Mouse (Mus musculus): Measurements from ENCODE around the gene Stard13. TPM values are rescaled to one million over a fixed set of nuclear protein-coding genes. Genes with fewer than 3 reads are reported as not detected.

The Stard13 gene
- polyA plus RNA-seq, 1 experiment from 2014 or later: 18.0 TPM

DNA sequence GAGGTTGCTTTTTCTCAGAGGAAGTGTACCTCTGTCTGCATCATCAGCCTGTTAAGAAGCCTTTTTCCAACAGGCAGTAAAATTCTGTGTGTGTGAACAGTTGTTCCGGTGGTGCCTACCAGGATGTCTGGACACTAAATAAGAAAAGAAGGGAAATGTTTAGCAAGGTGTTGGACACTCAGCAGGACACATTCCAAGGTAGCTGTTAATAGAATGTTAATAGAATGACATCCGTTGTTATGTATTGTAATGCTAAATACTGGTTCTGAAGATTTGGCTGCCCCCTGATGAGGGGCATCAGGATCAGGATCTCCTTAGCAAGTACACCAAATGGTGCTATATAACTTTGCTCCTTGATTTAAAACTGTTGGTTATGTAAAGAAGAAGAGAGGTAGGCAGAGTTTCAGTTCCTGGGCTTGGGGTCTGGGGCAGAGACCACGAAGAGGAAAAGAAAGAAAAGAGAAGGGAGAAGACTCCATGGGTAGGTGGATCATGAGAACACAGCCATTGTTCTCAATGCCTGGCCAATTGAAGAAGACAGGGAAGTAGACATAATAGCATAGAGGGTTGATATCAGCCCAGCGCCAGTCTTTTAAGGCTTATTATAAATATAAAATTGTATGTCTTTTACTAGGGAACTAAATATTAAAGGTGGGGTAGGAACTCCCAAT, 9.8 kb downstream of the Stard13 start:
- Histone ChIP-seq H3K4me2 (no peak overlapping the region), H3K9ac (no peak overlapping the region), H3K36me3 (0 out of 2 replicates have a peak, but pooled peaks cover 4% of the 10 kb centered on the region), H3K27ac (no peak overlapping the region), H3K4me1 (no peaks in the 10 kb centered on the region), H3K27me3 (no peaks in the 10 kb centered on the region), H3K9me3 (no peaks in the 10 kb centered on the region), H3K4me3 (no peak overlapping the region)
- ATAC-seq (ENCODE audit: borderline replicate concordance, extremely low read depth, low FRiP score, low TSS enrichment): no peak
- WGBS: 55% methylated on average over 4 of the region's 4 CpGs

GRCm38 (mm10) chr5:151222791-151223190, 10.8 kb downstream of the Stard13 start:
- ATAC-seq (ENCODE audit: borderline replicate concordance, extremely low read depth, low FRiP score, low TSS enrichment): no peak
- no peaks in the 10 kb centered on the region for H3K4me1 ChIP-seq
- WGBS: 83% methylated on average over 1 of the region's 1 CpGs

GRCm38 (mm10) chr5:151218689-151219115, 14.9 kb downstream of the Stard13 start:
- no peak overlapping the region for H3K4me3 ChIP-seq
- no peaks in the 10 kb centered on the region for H3K9me3 ChIP-seq
- 63% methylated on average over 6 of the region's 6 CpGs for WGBS
- ATAC-seq (ENCODE audit: borderline replicate concordance, extremely low read depth, low FRiP score, low TSS enrichment): no peak
- 0 out of 2 replicates have a peak, but pooled peaks cover 4% of the 10 kb centered on the region for H3K36me3 ChIP-seq
- no peaks in the 10 kb centered on the region for H3K27me3 ChIP-seq
- H3K4me2 ChIP-seq: no peak overlapping the region
- no peak overlapping the region for H3K9ac ChIP-seq
- no peaks in the 10 kb centered on the region for H3K4me1 ChIP-seq
- no peak overlapping the region for H3K27ac ChIP-seq

More at GRCm38 (mm10) chr5:151222791-151223190, 10.8 kb downstream of the Stard13 start:
- H3K27me3 ChIP-seq: no peaks in the 10 kb centered on the region
- 0 out of 2 replicates have a peak, but pooled peaks cover 4% of the 10 kb centered on the region for H3K36me3 ChIP-seq
- H3K27ac ChIP-seq: no peak overlapping the region
- H3K4me3 ChIP-seq: no peak overlapping the region
- H3K9ac ChIP-seq: no peak overlapping the region
- H3K9me3 ChIP-seq: no peaks in the 10 kb centered on the region
- H3K4me2 ChIP-seq: no peak overlapping the region

- WGBS: 78% methylated on average over 3 of the region's 3 CpGs
- Histone ChIP-seq H3K27ac (no peak overlapping the region), H3K9ac (no peak overlapping the region), H3K4me3 (no peak overlapping the region), H3K9me3 (no peaks in the 10 kb centered on the region), H3K36me3 (no peaks in the 10 kb centered on the region), H3K4me2 (no peak overlapping the region), H3K4me1 (no peaks in the 10 kb centered on the region), H3K27me3 (no peaks in the 10 kb centered on the region)
- no peak for ATAC-seq (ENCODE audit: borderline replicate concordance, extremely low read depth, low FRiP score, low TSS enrichment)
Observed at GRCm38 (mm10) chr5:151213097-151213496, 20.5 kb downstream of the Stard13 start.

DNA sequence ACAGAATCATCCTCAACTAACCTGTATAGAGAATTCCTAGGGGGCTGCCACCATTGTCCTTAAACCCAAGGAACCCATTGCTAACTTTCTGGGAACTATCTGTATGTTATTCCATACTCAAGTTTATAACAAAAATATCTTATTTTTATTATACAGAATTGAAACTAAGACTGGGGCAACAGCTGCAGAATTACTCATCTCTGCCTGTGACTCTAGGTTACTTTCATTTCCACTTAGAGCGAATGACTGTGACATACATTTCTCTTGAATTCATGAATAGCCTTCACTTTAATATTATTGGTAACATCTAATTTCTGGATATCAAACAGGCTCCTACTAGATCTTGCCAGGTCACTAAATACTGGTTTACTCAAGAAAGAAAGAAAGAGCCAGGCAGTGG, 22.8 kb downstream of the Stard13 start:
- Histone ChIP-seq H3K4me1 (no peaks in the 10 kb centered on the region), H3K4me2 (no peak overlapping the region), H3K9me3 (no peaks in the 10 kb centered on the region), H3K36me3 (no peaks in the 10 kb centered on the region), H3K4me3 (no peak overlapping the region), H3K9ac (no peak overlapping the region), H3K27ac (no peak overlapping the region), H3K27me3 (no peaks in the 10 kb centered on the region)
- WGBS: 96% methylated on average over 1 of the region's 1 CpGs
- no peak for ATAC-seq (ENCODE audit: borderline replicate concordance, extremely low read depth, low FRiP score, low TSS enrichment)

GRCm38 (mm10) chr5:151210060-151210459, 23.6 kb downstream of the Stard13 start:
- no peak for ATAC-seq (ENCODE audit: borderline replicate concordance, extremely low read depth, low FRiP score, low TSS enrichment)
- H3K4me3 ChIP-seq: no peak overlapping the region
- H3K27me3 ChIP-seq: no peaks in the 10 kb centered on the region
- WGBS: 58% methylated on average over 2 of the region's 2 CpGs
- H3K4me2 ChIP-seq: no peak overlapping the region
- H3K9ac ChIP-seq: no peak overlapping the region
- no peaks in the 10 kb centered on the region for H3K36me3 ChIP-seq
- H3K27ac ChIP-seq: no peak overlapping the region
- no peaks in the 10 kb centered on the region for H3K4me1 ChIP-seq
- no peaks in the 10 kb centered on the region for H3K9me3 ChIP-seq

- ATAC-seq (ENCODE audit: borderline replicate concordance, extremely low read depth, low FRiP score, low TSS enrichment): no peak
- H3K36me3 ChIP-seq: no peaks in the 10 kb centered on the region
- no peak overlapping the region for H3K9ac ChIP-seq
- 85% methylated on average over 4 of the region's 4 CpGs for WGBS
- H3K27ac ChIP-seq: no peak overlapping the region
- H3K4me3 ChIP-seq: no peak overlapping the region
- H3K4me1 ChIP-seq: 0 out of 2 replicates have a peak, but pooled peaks cover 5% of the 10 kb centered on the region
- H3K4me2 ChIP-seq: no peak overlapping the region
- no peaks in the 10 kb centered on the region for H3K27me3 ChIP-seq
- H3K9me3 ChIP-seq: no peaks in the 10 kb centered on the region
Observed at GRCm38 (mm10) chr5:151205017-151205416, 28.6 kb downstream of the Stard13 start.

DNA sequence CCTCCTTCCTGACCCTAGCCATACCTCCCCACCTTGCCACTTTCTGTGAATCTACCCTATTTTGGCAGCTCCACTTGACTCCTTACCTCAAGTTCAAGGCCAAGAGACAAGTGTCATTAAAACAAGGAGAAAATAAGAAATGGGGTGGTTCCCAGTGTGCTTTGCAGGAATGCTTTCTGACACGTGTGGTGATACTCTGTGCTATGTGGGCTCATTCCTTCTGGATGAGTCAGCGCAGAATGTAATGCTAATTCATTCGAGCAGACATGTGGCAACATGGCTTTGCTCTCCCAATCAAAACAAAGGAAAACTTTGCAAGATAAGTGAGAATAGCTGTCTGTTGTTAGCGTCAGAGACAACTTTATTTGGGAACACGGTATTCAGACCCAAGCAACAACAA, 30.7 kb downstream of the Stard13 start:
- H3K36me3 ChIP-seq: no peaks in the 10 kb centered on the region
- no peaks in the 10 kb centered on the region for H3K27me3 ChIP-seq
- H3K4me2 ChIP-seq: no peak overlapping the region
- ATAC-seq (ENCODE audit: borderline replicate concordance, extremely low read depth, low FRiP score, low TSS enrichment): no peak
- H3K4me1 ChIP-seq: 0 out of 2 replicates have a peak, but pooled peaks cover 5% of the 10 kb centered on the region
- H3K9me3 ChIP-seq: no peaks in the 10 kb centered on the region
- WGBS: 26% methylated on average over 5 of the region's 5 CpGs
- H3K27ac ChIP-seq: no peak overlapping the region
- H3K4me3 ChIP-seq: no peak overlapping the region
- H3K9ac ChIP-seq: no peak overlapping the region

DNA sequence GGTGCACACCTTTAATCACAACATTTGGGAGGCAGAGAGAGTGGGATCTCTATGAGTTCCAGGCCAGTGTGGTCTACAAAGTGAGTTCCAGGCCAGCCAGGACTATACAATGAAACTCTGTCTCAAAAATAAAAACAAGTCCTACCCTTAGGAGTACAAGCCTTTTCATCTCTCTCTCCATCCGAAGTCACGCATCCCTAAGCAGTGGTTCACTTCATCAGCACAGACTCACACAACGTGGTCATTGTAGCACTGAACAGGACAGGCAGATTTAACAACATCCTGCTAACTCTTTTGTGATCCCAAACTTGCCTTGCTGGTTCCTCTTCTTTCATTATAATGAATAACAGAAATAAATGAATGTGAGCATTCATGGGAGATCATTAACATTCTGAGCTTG, 32.4 kb downstream of the Stard13 start:
- 79% methylated on average over 3 of the region's 3 CpGs for WGBS
- H3K27me3 ChIP-seq: no peaks in the 10 kb centered on the region
- no peak overlapping the region for H3K27ac ChIP-seq

GRCm38 (mm10) chr5:151199235-151199634, 34.4 kb downstream of the Stard13 start:
- no peak overlapping the region for H3K9ac ChIP-seq
- H3K4me1 ChIP-seq: peaks cover 13% of the 10 kb centered on the region
- ATAC-seq (ENCODE audit: borderline replicate concordance, extremely low read depth, low FRiP score, low TSS enrichment): no peak
- no peaks in the 10 kb centered on the region for H3K9me3 ChIP-seq
- H3K27me3 ChIP-seq: no peaks in the 10 kb centered on the region
- WGBS: 68% methylated on average over 3 of the region's 3 CpGs
- H3K36me3 ChIP-seq: no peaks in the 10 kb centered on the region
- no peak overlapping the region for H3K4me3 ChIP-seq
- H3K27ac ChIP-seq: no peak overlapping the region
- H3K4me2 ChIP-seq: no peak overlapping the region

More for the DNA sequence above, 32.4 kb downstream of the Stard13 start:
- no peak overlapping the region for H3K9ac ChIP-seq
- H3K36me3 ChIP-seq: no peaks in the 10 kb centered on the region
- peaks cover 11% of the 10 kb centered on the region for H3K4me1 ChIP-seq
- H3K9me3 ChIP-seq: no peaks in the 10 kb centered on the region
- ATAC-seq (ENCODE audit: borderline replicate concordance, extremely low read depth, low FRiP score, low TSS enrichment): no peak
- H3K4me3 ChIP-seq: no peak overlapping the region
- no peak overlapping the region for H3K4me2 ChIP-seq

GRCm38 (mm10) chr5:151196603-151197272, 36.9 kb downstream of the Stard13 start:
- H3K9me3 ChIP-seq: no peaks in the 10 kb centered on the region
- H3K27ac ChIP-seq: no peak overlapping the region
- H3K4me3 ChIP-seq: no peak overlapping the region
- H3K27me3 ChIP-seq: no peaks in the 10 kb centered on the region
- no peak overlapping the region for H3K9ac ChIP-seq
- no peak overlapping the region for H3K4me2 ChIP-seq
- WGBS: 37% methylated on average over 13 of the region's 13 CpGs
- no peaks in the 10 kb centered on the region for H3K36me3 ChIP-seq
- no peak for ATAC-seq (ENCODE audit: borderline replicate concordance, extremely low read depth, low FRiP score, low TSS enrichment)
- H3K4me1 ChIP-seq: peaks cover 17% of the 10 kb centered on the region

- H3K27ac ChIP-seq: no peak overlapping the region
- WGBS: 31% methylated on average over 3 of the region's 3 CpGs
- no peak overlapping the region for H3K4me3 ChIP-seq
- no peaks in the 10 kb centered on the region for H3K36me3 ChIP-seq
- H3K4me1 ChIP-seq: peaks cover 30% of the 10 kb centered on the region
- no peaks in the 10 kb centered on the region for H3K9me3 ChIP-seq
- ATAC-seq (ENCODE audit: borderline replicate concordance, extremely low read depth, low FRiP score, low TSS enrichment): no peak; the same call in 1 of the 2 replicates
- no peaks in the 10 kb centered on the region for H3K27me3 ChIP-seq
- no peak overlapping the region for H3K4me2 ChIP-seq
- no peak overlapping the region for H3K9ac ChIP-seq
Observed at GRCm38 (mm10) chr5:151193885-151194520, 39.6 kb downstream of the Stard13 start.
